Mouse (Mus musculus): Measurements from ENCODE around the gene Lpin2. TPM values are rescaled to one million over a fixed set of nuclear protein-coding genes. Genes with fewer than 3 reads are reported as not detected.

Lpin2 gene
- polyA plus RNA-seq, 1 experiment from 2014 or later: 39.9 TPM

DNA sequence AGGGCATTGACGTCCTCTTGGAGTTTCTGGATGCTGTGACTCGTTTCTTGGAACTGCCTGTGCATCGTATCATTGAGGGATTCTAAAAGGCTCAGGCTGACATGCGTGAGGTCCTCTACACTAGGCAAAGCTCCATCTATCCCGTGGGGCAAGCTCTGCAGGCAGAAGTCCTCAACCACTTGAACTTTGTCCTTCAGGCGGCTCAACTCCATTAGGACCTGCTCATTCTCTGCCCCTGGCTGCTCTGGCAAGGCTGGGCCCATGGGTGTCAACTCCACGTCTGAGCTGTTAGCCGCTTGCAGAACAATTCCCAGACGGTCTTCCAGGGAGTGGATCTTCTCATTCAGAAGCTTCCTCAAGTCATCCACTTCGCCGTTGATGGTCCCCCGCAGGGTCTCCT lies 91.5 kb downstream of the Lpin2 start:
- no peak overlapping the region for H3K4me2 ChIP-seq
- no peaks in the 10 kb centered on the region for H3K4me1 ChIP-seq (ENCODE audit: insufficient read depth)
- H3K4me3 ChIP-seq (ENCODE audit: low read depth, low read length): no peak overlapping the region
- 87% methylated on average over 12 of the region's 12 CpGs for whole genome bisulfite sequencing
- H3K27ac ChIP-seq (ENCODE audit: low read depth): no peak overlapping the region
- DNase-seq (no peak), ATAC-seq (ENCODE audit: insufficient read depth) (no peak)
- no peaks in the 10 kb centered on the region for H3K9me3 ChIP-seq (ENCODE audit: low read depth, low read length)
- no peak overlapping the region for H3K9ac ChIP-seq
- no peaks in the 10 kb centered on the region for H3K27me3 ChIP-seq (ENCODE audit: insufficient read depth, low read length)
- no peaks in the 10 kb centered on the region for H3K36me3 ChIP-seq (ENCODE audit: insufficient read depth)
- no peak for TF ChIP-seq CTCF (IDR thresholded peaks at IDR 0.05; ENCODE audit: low read depth)

DNA sequence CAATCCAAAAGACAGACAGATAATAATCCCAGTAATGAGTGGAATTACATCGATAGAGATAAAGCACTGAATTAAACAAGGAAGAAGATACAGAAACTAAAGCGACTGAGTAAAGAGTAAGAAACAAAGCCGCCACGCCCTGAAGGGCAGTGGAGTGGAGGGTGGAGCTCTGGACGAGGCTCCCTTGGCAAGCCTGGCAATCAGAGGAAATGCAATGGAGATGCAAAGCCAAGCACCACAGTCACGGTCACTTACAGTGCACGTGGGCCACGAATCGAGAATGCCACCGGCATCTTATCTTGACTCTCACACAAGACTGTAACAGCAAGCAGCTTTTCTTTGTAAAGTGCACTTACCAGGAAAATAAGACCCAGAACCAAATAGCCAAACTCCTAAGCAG lies 94.4 kb downstream of the Lpin2 start:
- H3K27ac ChIP-seq (ENCODE audit: low read depth): no peak overlapping the region
- H3K27me3 ChIP-seq (ENCODE audit: insufficient read depth, low read length): no peaks in the 10 kb centered on the region
- no peak for TF ChIP-seq CTCF (IDR thresholded peaks at IDR 0.05; ENCODE audit: low read depth)
- H3K9ac ChIP-seq: no peak overlapping the region
- 82% methylated on average over 10 of the region's 10 CpGs for WGBS
- no peaks in the 10 kb centered on the region for H3K9me3 ChIP-seq (ENCODE audit: low read depth, low read length)
- no peak for ATAC-seq (ENCODE audit: insufficient read depth)
- H3K4me3 ChIP-seq (ENCODE audit: low read depth, low read length): no peak overlapping the region
- no peaks in the 10 kb centered on the region for H3K4me1 ChIP-seq (ENCODE audit: insufficient read depth)
- H3K36me3 ChIP-seq (ENCODE audit: insufficient read depth): no peaks in the 10 kb centered on the region
- DNase-seq: no peak
- no peak overlapping the region for H3K4me2 ChIP-seq

DNA sequence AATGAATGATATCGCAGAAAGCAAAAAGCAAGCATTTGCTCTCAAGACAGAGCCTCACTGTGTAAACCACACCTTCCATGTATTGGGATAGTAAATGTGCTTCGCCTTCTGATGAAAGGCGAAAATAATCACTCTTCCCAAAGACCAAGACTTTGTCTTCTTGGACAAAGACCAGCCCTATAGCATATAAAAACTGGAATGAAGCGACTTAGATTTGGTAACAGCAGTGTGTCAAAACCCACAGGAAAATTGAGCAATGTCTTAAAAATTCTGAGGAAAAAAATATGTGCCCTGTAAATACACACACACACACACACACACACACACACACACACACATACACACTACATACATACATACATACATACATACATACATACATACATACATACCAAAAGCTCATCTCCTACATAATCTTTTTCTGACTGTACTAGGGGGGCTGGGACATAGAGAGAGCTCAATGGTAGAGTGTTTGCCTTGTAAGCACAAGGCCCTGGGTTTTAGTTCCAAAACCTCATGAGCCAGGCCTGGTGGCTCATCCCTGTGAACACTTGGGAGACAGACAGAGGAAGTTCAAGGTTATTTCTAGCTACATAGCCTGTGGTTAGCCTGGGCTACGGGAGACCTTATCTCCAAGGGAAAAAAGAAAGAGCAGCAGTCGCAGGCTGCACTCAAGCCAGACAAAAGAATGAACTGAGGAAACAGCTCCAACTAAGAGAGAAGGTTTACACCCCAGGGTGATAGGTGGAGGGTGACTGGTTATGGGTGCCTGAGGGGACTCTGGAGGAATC lies 95.5 kb downstream of the Lpin2 start:
- ATAC-seq (ENCODE audit: insufficient read depth): no peak
- no peaks in the 10 kb centered on the region for H3K36me3 ChIP-seq (ENCODE audit: insufficient read depth)
- H3K27me3 ChIP-seq (ENCODE audit: insufficient read depth, low read length): no peaks in the 10 kb centered on the region
- H3K4me1 ChIP-seq (ENCODE audit: insufficient read depth): no peaks in the 10 kb centered on the region
- no peak overlapping the region for H3K9ac ChIP-seq
- no peaks in the 10 kb centered on the region for H3K9me3 ChIP-seq (ENCODE audit: low read depth, low read length)
- no peak overlapping the region for H3K4me2 ChIP-seq
- no peak overlapping the region for H3K4me3 ChIP-seq (ENCODE audit: low read depth, low read length)
- 82% methylated on average over 6 of the region's 6 CpGs for whole genome bisulfite sequencing
- no peak for DNase-seq
- H3K27ac ChIP-seq (ENCODE audit: low read depth): no peak overlapping the region
- no peak for TF ChIP-seq CTCF (IDR thresholded peaks at IDR 0.05; ENCODE audit: low read depth)

GRCm38 (mm10) chr17:71282716-71283115 lies 100.4 kb downstream of the Lpin2 start:
- Histone ChIP-seq H3K36me3 (ENCODE audit: insufficient read depth) (no peaks in the 10 kb centered on the region), H3K4me2 (no peak overlapping the region), H3K4me3 (ENCODE audit: low read depth, low read length) (no peak overlapping the region), H3K27me3 (ENCODE audit: insufficient read depth, low read length) (no peaks in the 10 kb centered on the region), H3K9me3 (ENCODE audit: low read depth, low read length) (no peaks in the 10 kb centered on the region), H3K27ac (ENCODE audit: low read depth) (no peak overlapping the region), H3K4me1 (ENCODE audit: insufficient read depth) (peaks cover 10% of the 10 kb centered on the region; the same call in 1 of the 2 replicates), H3K9ac (no peak overlapping the region)
- ATAC-seq (ENCODE audit: insufficient read depth): no peak
- no peak for TF ChIP-seq CTCF (IDR thresholded peaks at IDR 0.05; ENCODE audit: low read depth)
- 90% methylated on average over 9 of the region's 9 CpGs for WGBS
- no peak for DNase-seq

- H3K9me3 ChIP-seq (ENCODE audit: low read depth, low read length): no peaks in the 10 kb centered on the region
- H3K4me2 ChIP-seq: no peak overlapping the region
- no peak overlapping the region for H3K9ac ChIP-seq
- no peaks in the 10 kb centered on the region for H3K27me3 ChIP-seq (ENCODE audit: insufficient read depth, low read length)
- H3K27ac ChIP-seq (ENCODE audit: low read depth): peak overlapping the region; percentile 1; the same call in 1 of the 2 replicates
- no peak overlapping the region for H3K4me3 ChIP-seq (ENCODE audit: low read depth, low read length)
- WGBS: 46% methylated on average over 4 of the region's 4 CpGs
- no peaks in the 10 kb centered on the region for H3K36me3 ChIP-seq (ENCODE audit: insufficient read depth)
- no peak for TF ChIP-seq CTCF (IDR thresholded peaks at IDR 0.05; ENCODE audit: low read depth)
- peaks cover 10% of the 10 kb centered on the region; the same call in 1 of the 2 replicates for H3K4me1 ChIP-seq (ENCODE audit: insufficient read depth)
- ATAC-seq (ENCODE audit: insufficient read depth) (peak; percentile 94), DNase-seq (peak; percentile 96)
Observed at GRCm38 (mm10) chr17:71283237-71283636, 100.9 kb downstream of the Lpin2 start.

DNA sequence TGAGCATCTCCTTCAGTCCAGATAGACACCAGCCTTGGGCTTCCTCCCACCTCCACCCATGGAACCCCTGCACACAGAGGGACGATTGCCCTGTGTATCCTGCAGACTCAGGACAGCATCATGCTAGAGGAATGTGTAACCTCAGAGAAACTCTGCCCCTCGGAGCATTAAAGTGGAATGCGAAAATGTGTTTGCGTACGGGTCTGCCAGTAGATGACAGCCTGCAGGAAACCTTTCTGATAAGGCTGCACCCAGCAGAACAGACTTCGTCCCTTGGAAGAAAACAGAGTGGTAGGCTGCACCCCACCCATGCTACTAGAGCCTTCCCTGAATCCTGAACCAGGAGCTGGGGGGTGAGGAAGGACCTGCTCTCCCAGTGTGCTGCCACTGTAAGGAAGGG lies 102.5 kb downstream of the Lpin2 start:
- H3K27me3 ChIP-seq (ENCODE audit: insufficient read depth, low read length): no peaks in the 10 kb centered on the region
- H3K9ac ChIP-seq: no peak overlapping the region
- no peak overlapping the region for H3K4me3 ChIP-seq (ENCODE audit: low read depth, low read length)
- TF ChIP-seq CTCF (IDR thresholded peaks at IDR 0.05; ENCODE audit: low read depth): no peak
- H3K4me1 ChIP-seq (ENCODE audit: insufficient read depth): peaks cover 10% of the 10 kb centered on the region; the same call in 1 of the 2 replicates
- ATAC-seq (ENCODE audit: insufficient read depth) (peak; percentile 33; the same call in 1 of the 2 replicates), DNase-seq (peak; percentile 54)
- H3K9me3 ChIP-seq (ENCODE audit: low read depth, low read length): no peaks in the 10 kb centered on the region
- H3K27ac ChIP-seq (ENCODE audit: low read depth): no peak overlapping the region
- 12% methylated on average over 6 of the region's 6 CpGs for WGBS
- no peaks in the 10 kb centered on the region for H3K36me3 ChIP-seq (ENCODE audit: insufficient read depth)
- no peak overlapping the region for H3K4me2 ChIP-seq

DNA sequence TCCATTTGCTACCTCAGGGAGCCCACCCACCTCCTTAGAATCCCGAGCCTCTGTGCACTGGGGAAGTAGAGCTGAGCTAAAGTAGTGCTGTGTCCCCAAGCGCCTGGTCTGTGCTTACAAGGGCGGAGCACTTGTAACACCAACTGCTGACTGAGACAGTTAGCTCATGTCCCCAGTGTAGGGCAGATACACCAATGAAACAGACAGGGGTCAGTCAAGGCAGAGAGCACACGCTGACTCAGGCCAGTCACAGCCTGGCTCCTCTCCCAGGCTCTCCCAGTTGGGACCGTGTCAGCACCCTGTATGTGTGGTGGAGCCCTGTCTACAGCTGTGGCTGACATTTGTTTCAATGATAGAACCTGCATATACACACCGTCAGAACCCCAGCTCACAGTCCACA lies 103.6 kb downstream of the Lpin2 start:
- 55% methylated on average over 6 of the region's 6 CpGs for WGBS
- H3K27ac ChIP-seq (ENCODE audit: low read depth): no peak overlapping the region
- no peaks in the 10 kb centered on the region for H3K27me3 ChIP-seq (ENCODE audit: insufficient read depth, low read length)
- H3K4me1 ChIP-seq (ENCODE audit: insufficient read depth): peaks cover 10% of the 10 kb centered on the region; the same call in 1 of the 2 replicates
- H3K9me3 ChIP-seq (ENCODE audit: low read depth, low read length): no peaks in the 10 kb centered on the region
- H3K36me3 ChIP-seq (ENCODE audit: insufficient read depth): no peaks in the 10 kb centered on the region
- no peak overlapping the region for H3K9ac ChIP-seq
- H3K4me2 ChIP-seq: no peak overlapping the region
- no peak for TF ChIP-seq CTCF (IDR thresholded peaks at IDR 0.05; ENCODE audit: low read depth)
- ATAC-seq (ENCODE audit: insufficient read depth) (0 out of 2 replicates have a peak, but pooled peaks have one; percentile 22), DNase-seq (peak; percentile 25)
- H3K4me3 ChIP-seq (ENCODE audit: low read depth, low read length): no peak overlapping the region

Data from lung, embryonic 14.5 days (tissue).